Mouse (Mus musculus) heart, embryonic 12.5 days (tissue): ENCODE measurements around the gene Gm8334. TPM values are rescaled to one million over a fixed set of nuclear protein-coding genes. Genes with fewer than 3 reads are reported as not detected.
"Not testable (repeated sequence)": the region's sequence is repeated elsewhere in the genome, so short reads cannot be mapped to it uniquely, and the experiment has no call there.

Experiments
- ATAC-seq: fragments of 200-750 bp; cut with Nextera tagmentation; 2 replicates; pipeline ENCODE4 v1.8.0; 2017; ENCODE audit warnings: moderate TSS enrichment, moderate library complexity; ENCODE audit not compliant: insufficient number of reproducible peaks, low FRiP score
- H3K27ac ChIP-seq: fragments of 300-500 bp; sonication (generic); 2 replicates; pipeline ENCODE4 v1.5.1; 2016; ENCODE audit warnings: mild to moderate bottlenecking, moderate library complexity; ENCODE audit not compliant: poor library complexity, severe bottlenecking
- H3K27me3 ChIP-seq: fragments of 300-500 bp; sonication (generic); replicated peaks from 2 replicates; pipeline ENCODE4 v1.6.1; 2016; ENCODE audit warnings: mild to moderate bottlenecking, moderate library complexity
- H3K36me3 ChIP-seq: fragments of 300-500 bp; sonication (generic); 2 replicates; pipeline ENCODE4 v1.6.1; 2016; ENCODE audit warnings: mild to moderate bottlenecking, moderate library complexity
- H3K4me1 ChIP-seq: fragments of 300-500 bp; sonication (generic); replicated peaks from 2 replicates; pipeline ENCODE4 v1.6.1; 2016; ENCODE audit warnings: mild to moderate bottlenecking
- H3K4me2 ChIP-seq: fragments of 300-500 bp; sonication (generic); 2 replicates; pipeline ENCODE4 v1.6.1; 2016; ENCODE audit warnings: mild to moderate bottlenecking, moderate library complexity
- H3K4me3 ChIP-seq: fragments of 300-500 bp; sonication (generic); 2 replicates; pipeline ENCODE4 v1.5.1; 2016; ENCODE audit warnings: mild to moderate bottlenecking
- H3K9ac ChIP-seq: fragments of 300-500 bp; sonication (generic); 2 replicates; pipeline ENCODE4 v1.6.1; 2016; ENCODE audit warnings: mild to moderate bottlenecking, moderate library complexity
- H3K9me3 ChIP-seq: fragments of 300-500 bp; sonication (generic); replicated peaks from 2 replicates; pipeline ENCODE4 v1.6.1; 2016; ENCODE audit warnings: mild to moderate bottlenecking, moderate library complexity
- WGBS: fragments of 180-500 bp; shearing (Covaris S2); methylation state at CpG from one replicate; pipeline ENCODE4 v1.1.7; 2016; 5-methylcytosine and 5-hydroxymethylcytosine counted together
- polyA plus RNA-seq: library from polyadenylated mRNA; unstranded; fragments of >200 nt; fragmentation: Nextera tagmentation; extraction: Ambion mirVana; gene quantifications from 2 replicates; pipeline ENCODE4 v1.2.1, GENCODE M21; 2016

The Gm8334 gene
- polyA plus RNA-seq = not detected in 2 replicates

DNA sequence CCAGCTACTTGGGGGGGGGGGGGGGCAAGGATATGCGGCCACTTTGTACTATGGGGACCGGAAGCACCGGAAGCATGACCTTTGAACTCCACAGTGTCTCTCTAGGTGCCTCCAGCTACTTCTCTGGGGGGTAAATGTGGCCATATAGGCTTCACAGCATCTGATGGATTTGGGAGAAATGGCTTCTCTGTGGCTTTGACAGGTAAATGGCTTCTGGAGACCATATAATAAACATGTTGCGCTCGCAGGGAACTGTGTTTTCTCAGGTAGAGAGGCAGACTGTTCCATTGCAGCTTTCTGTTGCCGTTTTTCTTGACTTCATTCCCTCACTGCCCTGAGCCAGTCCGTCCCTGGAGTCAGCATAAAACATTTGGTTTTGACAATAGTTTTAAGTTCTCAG is at the start of gene Gm8334:
Gene Gm8334, minus strand, starts transcription at position 101 of the 400 bp plus-strand sequence.
- WGBS = 81% methylated on average over 4 of the region's 7 CpGs
- not testable (repeated sequence) for H3K9me3 ChIP-seq, H3K4me3 ChIP-seq, H3K9ac ChIP-seq, H3K36me3 ChIP-seq, H3K27ac ChIP-seq, ATAC-seq, H3K27me3 ChIP-seq, H3K4me2 ChIP-seq, H3K4me1 ChIP-seq

DNA sequence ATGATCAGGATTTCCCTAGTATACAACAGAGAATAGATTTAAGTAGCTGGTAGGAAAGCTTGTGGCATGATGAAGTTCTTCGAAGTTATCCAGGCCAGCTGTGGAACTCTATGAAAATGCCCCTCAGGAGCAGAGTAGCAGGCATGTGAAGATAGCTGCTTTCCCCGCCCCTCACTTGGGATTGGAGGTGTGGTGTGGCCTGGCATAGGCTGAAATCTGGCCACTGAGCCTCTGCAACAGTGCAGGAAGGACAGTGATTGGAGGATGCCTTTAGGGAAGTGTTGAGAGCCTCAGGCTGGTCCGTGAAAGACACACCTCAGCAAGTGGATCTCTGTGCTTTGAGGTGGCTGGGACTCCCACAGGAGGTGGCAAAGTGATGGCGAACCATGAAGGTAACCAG is 48.3 kb upstream of the Gm8334 start, which contains the start of gene Gm15127:
Gene Gm15127, plus strand, starts transcription at position 301 of the 400 bp plus-strand sequence.
- WGBS = 53% methylated on average over 3 of the region's 4 CpGs
- not testable (repeated sequence) for H3K27ac ChIP-seq, H3K9me3 ChIP-seq, H3K4me1 ChIP-seq, H3K27me3 ChIP-seq, H3K36me3 ChIP-seq, H3K4me3 ChIP-seq, H3K4me2 ChIP-seq, ATAC-seq, H3K9ac ChIP-seq

Other genes starting within 250 kb of the Gm8334 start
- gene Gm15114, start 126.2 kb downstream of the Gm8334 start, polyA plus RNA-seq = not detected in 2 replicates
- gene Gm15127, start 48.4 kb upstream of the Gm8334 start, polyA plus RNA-seq = not detected in 2 replicates
- gene Luzp4, start 242.5 kb upstream of the Gm8334 start, polyA plus RNA-seq = not detected in 2 replicates